Mouse (Mus musculus): ENCODE data around the gene 4930415O20Rik.
A peak's percentile ranks its signal among the peaks of the same experiment; 100 is the strongest.

Gene 4930415O20Rik

GRCm38 (mm10) chr15:98602191-98602881 is 31.5 kb downstream of the 4930415O20Rik start:
- no peak for DNase-seq (ENCODE audit: extremely low read depth, insufficient read length, low spot score)

- DNase-seq (ENCODE audit: extremely low read depth, insufficient read length, low spot score) = no peak
Measured at GRCm38 (mm10) chr15:98602921-98603458, 32.2 kb downstream of the 4930415O20Rik start.

- DNase-seq (ENCODE audit: extremely low read depth, insufficient read length, low spot score) = no peak
Measured at GRCm38 (mm10) chr15:98604041-98604575, 33.3 kb downstream of the 4930415O20Rik start.

GRCm38 (mm10) chr15:98606051-98606536 is 35.3 kb downstream of the 4930415O20Rik start:
- no peak for DNase-seq (ENCODE audit: extremely low read depth, insufficient read length, low spot score)

- no peak for DNase-seq (ENCODE audit: extremely low read depth, insufficient read length, low spot score)
Measured at GRCm38 (mm10) chr15:98606739-98607138, 35.9 kb downstream of the 4930415O20Rik start.

GRCm38 (mm10) chr15:98607557-98607956 is 36.8 kb downstream of the 4930415O20Rik start:
- no peak for DNase-seq (ENCODE audit: extremely low read depth, insufficient read length, low spot score)

GRCm38 (mm10) chr15:98608058-98608783 is 37.4 kb downstream of the 4930415O20Rik start:
- DNase-seq (ENCODE audit: extremely low read depth, insufficient read length, low spot score) = peak; percentile 50

- DNase-seq (ENCODE audit: extremely low read depth, insufficient read length, low spot score) = peak; percentile 66
Measured at GRCm38 (mm10) chr15:98608784-98609250, 38.0 kb downstream of the 4930415O20Rik start.

GRCm38 (mm10) chr15:98609331-98610130 is 38.7 kb downstream of the 4930415O20Rik start, which contains the start of gene Adcy6:
Adcy6 (minus strand) TSS chr15:98610076.
- peak; percentile 66 for DNase-seq (ENCODE audit: extremely low read depth, insufficient read length, low spot score)

- DNase-seq (ENCODE audit: extremely low read depth, insufficient read length, low spot score) = no peak
Measured at GRCm38 (mm10) chr15:98610131-98610633, 39.4 kb downstream of the 4930415O20Rik start.

- DNase-seq (ENCODE audit: extremely low read depth, insufficient read length, low spot score) = no peak
Measured at GRCm38 (mm10) chr15:98612229-98612628, 41.4 kb downstream of the 4930415O20Rik start.

GRCm38 (mm10) chr15:98614551-98614950 is 43.7 kb downstream of the 4930415O20Rik start:
- no peak for DNase-seq (ENCODE audit: extremely low read depth, insufficient read length, low spot score)

GRCm38 (mm10) chr15:98614971-98615370 is 44.2 kb downstream of the 4930415O20Rik start:
- no peak for DNase-seq (ENCODE audit: extremely low read depth, insufficient read length, low spot score)

- no peak for DNase-seq (ENCODE audit: extremely low read depth, insufficient read length, low spot score)
Measured at GRCm38 (mm10) chr15:98615751-98616150, 44.9 kb downstream of the 4930415O20Rik start.

- DNase-seq (ENCODE audit: extremely low read depth, insufficient read length, low spot score) = no peak
Measured at GRCm38 (mm10) chr15:98616362-98617175, 45.8 kb downstream of the 4930415O20Rik start.

GRCm38 (mm10) chr15:98617176-98617537 is 46.4 kb downstream of the 4930415O20Rik start:
- DNase-seq (ENCODE audit: extremely low read depth, insufficient read length, low spot score) = no peak

GRCm38 (mm10) chr15:98622199-98622598 is 51.4 kb downstream of the 4930415O20Rik start:
- no peak for DNase-seq (ENCODE audit: extremely low read depth, insufficient read length, low spot score)

- DNase-seq (ENCODE audit: extremely low read depth, insufficient read length, low spot score) = no peak
Measured at GRCm38 (mm10) chr15:98622721-98623120, 51.9 kb downstream of the 4930415O20Rik start.

- DNase-seq (ENCODE audit: extremely low read depth, insufficient read length, low spot score) = no peak
Measured at GRCm38 (mm10) chr15:98623361-98623821, 52.6 kb downstream of the 4930415O20Rik start.

All from 3134 (cell line).